Mouse (Mus musculus) NIH3T3 (cell line): ENCODE measurements at regions not wholly inside any gene's neighbourhood (a gene's known extent, or its start where the extent isn't known, plus 50 kb on each side); places are given as distances from the start of the nearest gene placed in this dataset.
A peak's percentile ranks its signal among the peaks of the same experiment; 100 is the strongest.

Source experiments
- DNase-seq: peaks from one replicate; pipeline ENCODE4 v3.0.0-alpha.2; 2012; ENCODE audit warnings: low read depth

GRCm38 (mm10) chr15:60104126-60104525 lies 87.7 kb upstream of the 4933412E24Rik start:
- DNase-seq: no peak

- no peak for DNase-seq
Observed at GRCm38 (mm10) chr15:60101485-60102280, 85.3 kb upstream of the 4933412E24Rik start.

GRCm38 (mm10) chr15:60097141-60097540 lies 80.7 kb upstream of the 4933412E24Rik start:
- peak; percentile 60 for DNase-seq

- DNase-seq: no peak
Observed at GRCm38 (mm10) chr15:60096131-60096530, 79.7 kb upstream of the 4933412E24Rik start.

GRCm38 (mm10) chr15:60089921-60090320 lies 73.5 kb upstream of the 4933412E24Rik start:
- no peak for DNase-seq

- DNase-seq: no peak
Observed at GRCm38 (mm10) chr15:60088964-60089899, 72.8 kb upstream of the 4933412E24Rik start.
